16 mouse cellular contexts compared by ENCODE assay signal in the genomic region with DNA sequence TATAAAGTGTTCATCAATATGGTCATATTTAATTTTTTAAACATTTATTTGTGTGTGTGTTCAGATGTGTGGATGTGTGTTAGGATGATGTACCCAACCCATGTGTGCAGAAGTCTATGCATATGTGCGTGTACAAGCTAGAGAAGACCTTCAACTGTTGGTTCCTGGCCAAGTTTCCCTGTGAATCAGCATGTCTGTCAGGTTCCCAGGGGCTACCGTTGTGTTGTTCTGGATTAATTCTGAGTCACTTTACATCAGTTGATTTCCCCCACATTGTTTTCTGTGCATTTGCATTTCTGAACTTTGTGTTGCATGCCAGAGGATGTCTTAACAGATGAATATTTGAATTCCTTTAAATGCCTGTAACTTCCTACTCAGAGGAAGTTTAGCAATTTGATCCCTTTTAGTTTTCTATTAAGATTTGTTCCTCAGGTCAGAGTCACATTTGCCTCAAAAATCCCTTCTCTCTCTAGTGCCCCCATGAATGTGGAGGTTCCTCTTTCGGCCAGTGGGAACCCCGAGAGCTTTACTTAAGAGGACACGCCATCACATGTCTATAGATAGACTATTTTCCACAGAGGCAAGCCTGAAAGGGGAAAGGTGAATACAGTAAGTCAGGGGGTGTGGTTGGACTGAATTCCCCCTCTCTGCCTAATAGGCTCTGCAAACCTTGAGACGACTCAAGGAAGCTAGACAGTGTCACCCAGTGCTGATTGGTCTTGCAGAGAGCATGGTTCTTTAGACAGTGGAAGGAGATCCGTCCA.
DNase-seq lines count a peak whose midpoint lies in the region; ATAC-seq and TF ChIP-seq lines count a peak whose summit lies in the region.
"Had no signal": no experiment of that assay in that cellular context is flagged by ENCODE, and none has a peak within 500 bp of the region (broad histone marks: within the 10 kb centered on the region; RNA-seq: fewer than 3 reads in every experiment).

No protein-coding gene starts in this region.

- no peak for TF ChIP-seq CTCF in layer of hippocampus, adult 2 months (conservative IDR thresholded peaks at IDR 0.05)

- 70% methylated on average over 7 of the region's 7 CpGs for WGBS in heart, embryonic 12.5 days

- H3K4me1 ChIP-seq in heart, embryonic 12.5 days (replicated peaks), result peaks cover 10% of the 10 kb centered on the region; the same call in 1 of the 2 replicates
- H3K4me1 ChIP-seq: intestine, embryonic 15.5 days; megakaryocyte, embryonic 14.5 days; stomach, embryonic 15.5 days had no signal

- no peak overlapping the region for H3K4me2 ChIP-seq in heart, embryonic 12.5 days
- H3K4me2 ChIP-seq: intestine, embryonic 15.5 days; stomach, embryonic 15.5 days had no signal

- peak overlapping the region; percentile 54; the same call in 1 of the 2 replicates for H3K27ac ChIP-seq in layer of hippocampus, adult 2 months
- no peak overlapping the region for H3K27ac ChIP-seq in heart, embryonic 12.5 days (ENCODE audit: poor library complexity, severe bottlenecking)
- H3K27ac ChIP-seq: intestine, embryonic 15.5 days; liver, embryonic 14.5 days; stomach, embryonic 15.5 days had no signal

- DNase-seq in layer of hippocampus, adult 2 months (ENCODE audit: low spot score in 2 of 2), result no peak
- DNase-seq in layer of hippocampus, postnatal 25 days (ENCODE audit: extremely low spot score in 1 of 2, low spot score in 1 of 2), result no peak
- peak; percentile 63 for DNase-seq in Muller cell, postnatal 12 days (ENCODE audit: inconsistent ontology term)
- peak; percentile 65 for DNase-seq in adrenal gland, postnatal 14 days
- DNase-seq in urinary bladder, adult 2 months (ENCODE audit: low spot score), result no peak
- DNase-seq: embryo, embryonic 11 days; heart, adult 11 months; heart, postnatal 10 days; kidney, postnatal 36 days; thymus, postnatal 25 days had no signal

- no peak overlapping the region for H3K4me3 ChIP-seq in layer of hippocampus, adult 2 months
- H3K4me3 ChIP-seq in heart, embryonic 12.5 days, result no peak overlapping the region
- H3K4me3 ChIP-seq: intestine, embryonic 15.5 days; megakaryocyte, embryonic 14.5 days; stomach, embryonic 15.5 days had no signal

- no peaks in the 10 kb centered on the region for H3K27me3 ChIP-seq in heart, embryonic 12.5 days (replicated peaks)
- H3K27me3 ChIP-seq: intestine, embryonic 15.5 days; megakaryocyte, embryonic 14.5 days; stomach, embryonic 15.5 days had no signal

- no peaks in the 10 kb centered on the region for H3K9me3 ChIP-seq in heart, embryonic 12.5 days (replicated peaks)
- H3K9me3 ChIP-seq: intestine, embryonic 15.5 days; megakaryocyte, embryonic 14.5 days; stomach, embryonic 15.5 days had no signal

- H3K36me3 ChIP-seq in heart, embryonic 12.5 days, result no peaks in the 10 kb centered on the region
- H3K36me3 ChIP-seq: intestine, embryonic 15.5 days; stomach, embryonic 15.5 days had no signal

- ATAC-seq in megakaryocyte, adult 5-6 weeks (ENCODE audit: poor library complexity, severe bottlenecking), result peak; percentile 67
- no peak for ATAC-seq in heart, embryonic 12.5 days (ENCODE audit: insufficient number of reproducible peaks, low FRiP score)
- ATAC-seq: intestine, embryonic 15.5 days had no signal

- H3K9ac ChIP-seq in heart, embryonic 12.5 days, result no peak overlapping the region
- H3K9ac ChIP-seq: intestine, embryonic 15.5 days; liver, embryonic 14.5 days; stomach, embryonic 15.5 days had no signal

Comparison
In these comparisons a context has a peak if more than half of its experiments do, and no peak if none do; other contexts are left out.
1. DNase-seq: peak in Muller cell, postnatal 12 days (single experiment) and adrenal gland, postnatal 14 days (single experiment); none in layer of hippocampus, adult 2 months (0 of 2), layer of hippocampus, postnatal 25 days (0 of 2) and urinary bladder, adult 2 months (single experiment).